In the genomic region with DNA sequence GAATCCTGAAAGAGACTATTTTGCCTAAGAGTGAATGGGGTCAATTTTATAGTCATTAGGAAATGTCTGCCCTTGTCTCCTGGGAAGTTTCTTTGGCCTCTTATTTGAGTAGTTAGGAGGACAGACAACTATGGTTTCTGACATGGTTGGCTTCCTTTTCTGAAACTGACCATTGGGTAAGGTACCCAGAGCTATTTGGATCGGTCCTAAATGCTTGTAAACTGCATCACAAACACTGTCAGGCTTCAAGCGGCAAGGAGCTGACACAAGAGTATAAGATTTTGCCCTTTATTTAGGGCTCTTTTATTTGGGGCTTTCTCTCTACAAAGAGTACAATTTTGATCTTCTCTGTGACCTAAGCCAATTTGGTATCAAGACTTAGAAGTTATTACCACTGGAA, we compare ENCODE assay signal across 32 mouse cellular contexts. TPM values are rescaled to one million over a fixed set of nuclear protein-coding genes. Genes with fewer than 3 reads are reported as not detected.
"Had no signal": no experiment of that assay in that cellular context is flagged by ENCODE, and none has a peak within 500 bp of the region (broad histone marks: within the 10 kb centered on the region; RNA-seq: fewer than 3 reads in every experiment).

No protein-coding gene starts in this region.

RNA-seq across cellular contexts. Expression of gene 4930467E23Rik, which starts 48.1 kb away (rescaled TPM):
- total RNA-seq: left cerebral cortex, postnatal 4 days; megakaryocyte progenitor cell, adult 5-6 weeks; megakaryocyte, adult 5-6 weeks; midbrain, postnatal 0 days; monocyte, adult 5-6 weeks had no signal
- polyA plus RNA-seq: limb, embryonic 10.5 days; limb, embryonic 12.5 days; limb, embryonic 13.5 days; limb, embryonic 14.5 days; limb, embryonic 15.5 days; liver, adult 2 months; liver, embryonic 11.5 days; liver, embryonic 12.5 days; liver, embryonic 13.5 days; liver, embryonic 14.5 days; liver, embryonic 15.5 days; liver, embryonic 16.5 days; liver, postnatal 0 days; lung, adult 2 months; lung, embryonic 14.5 days; lung, embryonic 15.5 days; lung, embryonic 16.5 days; macrophage; midbrain, embryonic 10.5 days; midbrain, embryonic 11.5 days; midbrain, embryonic 12.5 days; midbrain, embryonic 13.5 days; midbrain, embryonic 15.5 days; midbrain, embryonic 16.5 days; midbrain, postnatal 0 days; myocyte; neural tube, embryonic 11.5 days; neural tube, embryonic 12.5 days had no signal
